Mouse (Mus musculus) embryonic facial prominence, embryonic 13.5 days (tissue): ENCODE measurements at regions not wholly inside any gene's neighbourhood (a gene's known extent, or its start where the extent isn't known, plus 50 kb on each side); places are given as distances from the start of the nearest gene placed in this dataset.

Experiments
- ATAC-seq: fragments of 200-750 bp; cut with Nextera tagmentation; 2 replicates; pipeline ENCODE4 v1.8.0; 2017; ENCODE audit warnings: low read depth; ENCODE audit not compliant: insufficient number of reproducible peaks, insufficient read depth, low FRiP score, low TSS enrichment
- H3K27ac ChIP-seq: fragments of 300-500 bp; sonication (generic); 2 replicates; pipeline ENCODE4 v1.5.1; 2015; ENCODE audit warnings: moderate library complexity, mild to moderate bottlenecking, inconsistent platforms
- H3K27me3 ChIP-seq: fragments of 300-500 bp; sonication (generic); 2 replicates; pipeline ENCODE4 v1.6.1; 2015; ENCODE audit warnings: mild to moderate bottlenecking, inconsistent platforms
- H3K36me3 ChIP-seq: fragments of 300-500 bp; sonication (generic); 2 replicates; pipeline ENCODE4 v1.6.1; 2015; ENCODE audit warnings: mild to moderate bottlenecking, inconsistent platforms
- H3K4me1 ChIP-seq: fragments of 300-500 bp; sonication (generic); 2 replicates; pipeline ENCODE4 v1.6.1; 2015; ENCODE audit warnings: inconsistent platforms
- H3K4me2 ChIP-seq: fragments of 300-500 bp; sonication (generic); 2 replicates; pipeline ENCODE4 v1.6.1; 2015; ENCODE audit warnings: moderate library complexity, mild to moderate bottlenecking, inconsistent platforms
- H3K4me3 ChIP-seq: fragments of 300-500 bp; sonication (generic); 2 replicates; pipeline ENCODE4 v1.5.1; 2015; ENCODE audit warnings: mild to moderate bottlenecking, inconsistent platforms
- H3K9ac ChIP-seq: fragments of 300-500 bp; sonication (generic); 2 replicates; pipeline ENCODE4 v1.6.1; 2015; ENCODE audit warnings: mild to moderate bottlenecking, inconsistent platforms
- H3K9me3 ChIP-seq: fragments of 300-500 bp; sonication (generic); 2 replicates; pipeline ENCODE4 v1.6.1; 2016; ENCODE audit warnings: inconsistent platforms
- WGBS: fragments of 180-500 bp; shearing (Covaris S2); methylation state at CpG from one replicate; pipeline ENCODE4 v1.1.7; 2015; ENCODE audit warnings: mixed read lengths; 5-methylcytosine and 5-hydroxymethylcytosine counted together

DNA sequence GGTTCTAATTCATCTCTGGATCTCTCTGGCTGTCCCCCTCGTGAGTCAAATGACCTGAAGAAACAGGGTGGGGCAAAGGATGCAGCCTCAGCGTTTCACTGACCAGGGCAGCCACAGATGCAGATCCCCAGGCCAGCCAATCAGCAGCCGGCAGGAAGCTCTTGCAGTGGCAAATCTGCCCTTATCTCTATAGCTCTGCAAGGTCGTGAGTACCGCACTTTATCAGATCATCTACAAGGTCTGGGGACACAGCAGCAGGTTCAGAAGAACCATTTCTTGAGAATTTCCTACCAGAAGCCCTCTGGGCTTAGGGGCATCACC, 232.9 kb downstream of the Bcl11b start:
- H3K9me3 ChIP-seq, result 0 out of 2 replicates have a peak, but pooled peaks cover 2% of the 10 kb centered on the region
- no peak overlapping the region for H3K4me3 ChIP-seq
- no peaks in the 10 kb centered on the region for H3K27me3 ChIP-seq
- peaks cover 12% of the 10 kb centered on the region; the same call in 1 of the 2 replicates for H3K4me1 ChIP-seq
- ATAC-seq, result no peak
- WGBS, result 30% methylated on average over 5 of the region's 5 CpGs
- no peak overlapping the region for H3K27ac ChIP-seq
- no peak overlapping the region for H3K9ac ChIP-seq
- no peaks in the 10 kb centered on the region for H3K36me3 ChIP-seq
- H3K4me2 ChIP-seq, result no peak overlapping the region

DNA sequence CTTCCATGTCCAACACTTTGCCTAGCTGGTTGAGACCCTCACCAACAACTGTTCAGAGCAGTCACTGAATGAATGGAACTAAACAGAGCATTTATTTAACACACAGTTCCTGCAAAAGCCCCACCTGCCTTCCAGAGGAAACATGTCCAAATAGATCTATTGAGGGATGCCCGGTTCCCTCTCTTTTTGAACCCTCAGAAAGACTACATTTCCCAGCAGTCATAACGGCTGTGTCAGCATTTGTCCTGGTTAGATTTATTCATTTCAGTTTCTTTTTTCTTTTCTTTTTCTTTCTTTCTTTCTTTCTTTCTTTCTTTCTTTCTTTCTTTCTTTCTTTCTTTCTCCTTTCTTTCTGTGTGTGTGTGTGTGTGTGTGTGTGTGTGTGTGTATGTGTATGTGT, 232.1 kb downstream of the Bcl11b start:
- no peak overlapping the region for H3K4me3 ChIP-seq
- H3K27me3 ChIP-seq, result no peaks in the 10 kb centered on the region
- no peak for ATAC-seq
- no peak overlapping the region for H3K4me2 ChIP-seq
- 63% methylated on average over 2 of the region's 2 CpGs for WGBS
- 0 out of 2 replicates have a peak, but pooled peaks cover 2% of the 10 kb centered on the region for H3K9me3 ChIP-seq
- no peak overlapping the region for H3K9ac ChIP-seq
- H3K4me1 ChIP-seq, result peaks cover 12% of the 10 kb centered on the region; the same call in 1 of the 2 replicates
- H3K27ac ChIP-seq, result no peak overlapping the region
- H3K36me3 ChIP-seq, result no peaks in the 10 kb centered on the region

DNA sequence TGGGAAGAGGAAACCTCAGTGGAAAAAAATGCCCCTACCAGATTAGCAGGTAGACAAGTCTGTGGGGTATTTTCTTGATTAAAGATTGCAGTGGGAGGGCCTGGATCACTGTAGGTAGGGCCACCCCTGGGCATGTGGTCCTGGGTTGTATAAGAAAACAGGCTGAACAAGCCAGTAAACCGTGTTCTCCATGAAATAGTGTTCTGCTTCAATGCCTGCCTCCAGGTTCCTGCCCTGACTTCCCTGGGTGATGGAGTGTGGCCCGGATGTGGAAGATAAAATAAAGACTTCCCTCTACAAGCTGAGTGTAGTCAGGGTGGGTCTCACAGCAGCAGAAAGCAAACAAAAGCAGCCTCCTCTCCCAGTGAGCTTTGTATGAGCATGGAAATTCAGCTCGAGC, 231.6 kb downstream of the Bcl11b start:
- no peak overlapping the region for H3K4me2 ChIP-seq
- 0 out of 2 replicates have a peak, but pooled peaks cover 2% of the 10 kb centered on the region for H3K9me3 ChIP-seq
- ATAC-seq, result no peak
- WGBS, result 64% methylated on average over 3 of the region's 3 CpGs
- H3K36me3 ChIP-seq, result no peaks in the 10 kb centered on the region
- no peak overlapping the region for H3K9ac ChIP-seq
- no peak overlapping the region for H3K27ac ChIP-seq
- H3K4me3 ChIP-seq, result no peak overlapping the region
- no peaks in the 10 kb centered on the region for H3K27me3 ChIP-seq
- H3K4me1 ChIP-seq, result peaks cover 12% of the 10 kb centered on the region; the same call in 1 of the 2 replicates

DNA sequence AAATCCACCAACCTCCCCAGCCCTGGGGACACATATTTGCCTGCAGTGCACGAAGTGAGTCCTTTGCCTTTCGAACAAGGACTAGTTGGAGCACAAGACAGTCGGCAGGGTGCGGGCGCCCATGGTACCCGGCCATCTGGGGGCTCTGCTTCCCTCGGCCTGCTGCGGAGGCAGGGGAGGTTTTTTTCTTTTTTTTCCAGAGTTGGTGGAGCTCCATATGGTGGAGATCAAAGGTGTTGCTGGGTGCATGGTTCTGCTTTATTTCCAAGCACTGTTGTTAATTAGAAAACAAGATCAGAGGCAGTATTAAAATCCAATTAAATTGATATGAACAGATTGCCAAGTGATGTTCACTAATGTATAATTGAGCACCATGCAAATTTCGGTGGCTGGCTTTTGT, 225.4 kb downstream of the Bcl11b start:
- WGBS, result 60% methylated on average over 9 of the region's 9 CpGs
- H3K36me3 ChIP-seq, result no peaks in the 10 kb centered on the region
- no peak for ATAC-seq
- H3K4me1 ChIP-seq, result peaks cover 4% of the 10 kb centered on the region; the same call in 1 of the 2 replicates
- H3K4me2 ChIP-seq, result no peak overlapping the region
- no peak overlapping the region for H3K9ac ChIP-seq
- H3K27me3 ChIP-seq, result no peaks in the 10 kb centered on the region
- H3K4me3 ChIP-seq, result no peak overlapping the region
- no peaks in the 10 kb centered on the region for H3K9me3 ChIP-seq
- H3K27ac ChIP-seq, result no peak overlapping the region

DNA sequence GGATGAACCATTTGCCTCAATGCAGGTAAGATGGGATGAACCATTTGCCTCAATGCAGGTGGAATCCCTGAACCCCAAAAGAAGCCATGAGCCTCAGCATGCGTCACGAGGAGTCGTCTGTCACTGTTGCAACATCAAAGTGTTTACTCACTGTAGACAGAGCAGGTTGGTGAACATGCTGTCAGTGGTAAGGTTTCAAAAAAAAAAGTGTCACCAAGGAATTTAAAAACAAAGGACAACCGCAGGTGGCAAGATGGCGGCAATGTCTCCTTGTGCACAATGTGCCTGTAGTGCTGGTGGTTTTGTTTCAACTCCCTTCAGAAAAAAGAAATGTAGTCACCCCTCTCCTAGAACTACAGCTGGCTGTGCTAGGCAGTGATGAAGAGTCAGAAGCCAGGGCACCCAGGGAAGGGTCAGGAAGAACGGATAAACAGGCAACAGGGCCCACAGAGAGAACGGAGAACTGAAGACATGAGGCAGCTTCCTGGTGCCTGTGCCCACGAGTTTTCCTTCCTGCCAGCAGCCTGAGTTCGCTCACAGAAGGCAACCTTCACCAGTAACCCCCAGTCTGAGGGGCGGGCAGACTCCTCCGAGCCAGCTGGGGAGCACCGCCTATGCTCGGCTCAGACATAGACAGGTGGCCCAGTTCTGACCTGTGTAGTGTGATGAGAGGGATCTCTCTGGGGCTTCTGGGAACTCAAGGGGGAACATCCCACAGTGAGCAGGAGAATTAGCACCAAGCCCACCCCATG, 223.9 kb downstream of the Bcl11b start:
- H3K9ac ChIP-seq, result no peak overlapping the region
- no peaks in the 10 kb centered on the region for H3K9me3 ChIP-seq
- H3K4me1 ChIP-seq, result peaks cover 10% of the 10 kb centered on the region; the same call in 1 of the 2 replicates
- ATAC-seq, result no peak
- H3K4me3 ChIP-seq, result no peak overlapping the region
- no peaks in the 10 kb centered on the region for H3K27me3 ChIP-seq
- 87% methylated on average over 13 of the region's 13 CpGs for WGBS
- no peak overlapping the region for H3K27ac ChIP-seq
- H3K4me2 ChIP-seq, result no peak overlapping the region
- H3K36me3 ChIP-seq, result no peaks in the 10 kb centered on the region

DNA sequence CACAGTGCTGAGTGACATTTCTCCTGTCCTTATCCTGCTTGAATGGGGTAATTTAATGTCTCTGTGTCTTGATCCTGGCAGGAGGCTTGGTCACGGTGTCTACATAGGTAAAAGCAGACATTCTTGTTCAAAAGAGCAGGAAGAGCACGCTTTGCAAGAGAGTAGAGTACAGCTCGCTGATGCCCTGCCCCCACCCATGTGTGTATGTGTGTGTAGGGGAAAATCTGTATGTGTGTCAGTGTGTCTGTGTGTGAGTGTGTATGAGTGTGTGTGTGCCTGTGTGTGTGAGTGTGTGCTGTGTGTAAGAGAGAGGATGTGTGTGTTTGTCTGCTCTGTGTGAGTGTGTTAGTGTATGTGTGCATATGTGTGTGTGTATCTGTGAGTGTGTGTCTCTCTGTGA, 221.3 kb downstream of the Bcl11b start:
- Histone ChIP-seq H3K9ac (no peak overlapping the region), H3K4me3 (no peak overlapping the region), H3K4me2 (no peak overlapping the region), H3K9me3 (no peaks in the 10 kb centered on the region), H3K4me1 (peaks cover 10% of the 10 kb centered on the region; the same call in 1 of the 2 replicates), H3K36me3 (no peaks in the 10 kb centered on the region), H3K27me3 (no peaks in the 10 kb centered on the region), H3K27ac (no peak overlapping the region)
- 45% methylated on average over 3 of the region's 3 CpGs for WGBS
- ATAC-seq, result no peak

DNA sequence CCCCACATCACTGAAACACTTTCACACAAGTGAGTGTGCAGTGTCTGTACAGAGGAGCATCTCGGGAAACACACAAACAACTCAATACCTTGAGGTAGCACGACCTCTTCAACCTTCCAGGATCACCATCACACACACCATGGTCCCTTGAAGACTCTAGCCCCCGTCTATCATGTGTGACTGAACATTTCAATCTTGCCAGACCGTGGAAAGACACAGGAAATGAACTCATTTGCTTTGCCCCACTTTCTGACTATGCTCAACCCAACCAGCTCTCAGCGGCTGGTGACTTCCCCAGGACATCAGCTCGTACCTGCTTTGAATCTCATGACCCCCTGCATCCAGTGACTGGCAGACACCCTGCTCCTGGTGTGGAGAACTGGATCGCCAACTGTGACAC, 219.6 kb downstream of the Bcl11b start:
- Histone ChIP-seq H3K27me3 (no peaks in the 10 kb centered on the region), H3K4me1 (peaks cover 10% of the 10 kb centered on the region; the same call in 1 of the 2 replicates), H3K9ac (no peak overlapping the region), H3K4me3 (no peak overlapping the region), H3K9me3 (no peaks in the 10 kb centered on the region), H3K36me3 (no peaks in the 10 kb centered on the region), H3K4me2 (no peak overlapping the region), H3K27ac (no peak overlapping the region)
- no peak for ATAC-seq
- 73% methylated on average over 7 of the region's 7 CpGs for WGBS

DNA sequence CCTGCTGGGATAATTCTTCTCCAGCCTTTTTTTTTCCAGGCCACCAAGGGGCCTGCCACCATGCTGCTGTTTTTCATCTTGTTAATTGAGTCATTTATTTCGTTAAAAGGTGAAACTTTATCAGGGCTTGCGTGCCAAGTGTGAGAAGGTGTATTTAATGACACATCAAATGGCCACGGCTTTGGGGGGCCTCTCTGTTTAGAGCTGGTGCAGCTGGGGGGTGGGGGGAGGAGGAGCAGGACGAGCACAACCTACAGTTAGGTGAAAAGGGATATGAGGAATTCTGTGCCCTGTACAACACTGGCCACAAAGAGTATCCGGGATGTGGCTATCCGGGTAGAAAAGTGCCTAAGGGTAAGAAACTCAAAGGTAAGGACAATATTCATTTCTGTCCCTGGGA, 213.6 kb downstream of the Bcl11b start:
- Histone ChIP-seq H3K4me2 (no peak overlapping the region), H3K9ac (no peak overlapping the region), H3K4me1 (no peaks in the 10 kb centered on the region), H3K27me3 (no peaks in the 10 kb centered on the region), H3K27ac (no peak overlapping the region), H3K9me3 (no peaks in the 10 kb centered on the region), H3K4me3 (no peak overlapping the region), H3K36me3 (no peaks in the 10 kb centered on the region)
- WGBS, result 37% methylated on average over 6 of the region's 6 CpGs
- no peak for ATAC-seq

DNA sequence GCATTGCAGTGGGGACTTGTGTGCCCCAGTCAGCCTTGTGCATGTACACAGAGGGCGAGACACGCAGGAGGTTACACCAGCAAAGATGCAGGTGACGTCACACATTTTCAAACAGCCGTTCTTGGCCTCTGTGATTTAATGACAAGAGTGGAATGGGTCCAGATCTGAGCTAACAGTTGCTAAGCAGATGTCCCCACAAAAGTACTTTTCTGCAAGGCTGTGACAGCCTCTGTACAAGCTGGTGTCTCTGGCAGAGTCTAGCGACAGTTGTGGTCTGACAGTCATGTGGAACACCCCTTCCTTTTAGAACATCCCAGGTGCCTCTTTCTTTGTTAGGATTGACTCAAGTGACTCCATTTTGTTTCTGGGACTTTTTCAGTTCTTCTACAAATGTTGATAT, 203.1 kb downstream of the Bcl11b start:
- no peaks in the 10 kb centered on the region for H3K9me3 ChIP-seq
- WGBS, result 87% methylated on average over 5 of the region's 5 CpGs
- H3K9ac ChIP-seq, result no peak overlapping the region
- no peak overlapping the region for H3K4me3 ChIP-seq
- peaks cover 24% of the 10 kb centered on the region for H3K4me1 ChIP-seq
- no peaks in the 10 kb centered on the region for H3K27me3 ChIP-seq
- H3K36me3 ChIP-seq, result no peaks in the 10 kb centered on the region
- H3K27ac ChIP-seq, result no peak overlapping the region
- no peak overlapping the region for H3K4me2 ChIP-seq
- no peak for ATAC-seq

DNA sequence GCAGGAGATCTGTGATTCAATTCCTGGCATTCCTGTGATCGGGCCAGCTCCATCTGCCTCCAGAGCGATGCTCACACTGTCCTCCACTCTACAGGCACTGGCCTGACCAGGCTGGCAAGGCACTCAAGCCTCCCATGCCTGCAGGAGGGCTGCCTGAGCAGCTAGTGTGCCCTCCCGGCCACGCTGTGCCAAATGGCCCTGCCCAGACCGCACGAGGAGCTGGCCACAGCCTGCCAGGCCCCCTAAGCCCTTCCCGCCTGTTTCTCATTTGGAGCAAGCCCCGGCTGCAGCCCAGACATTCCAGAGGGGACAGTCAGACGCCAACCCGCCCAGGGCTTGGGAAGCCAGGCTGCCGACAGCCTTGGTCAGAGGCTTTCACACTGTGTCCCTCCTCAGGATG, 195.8 kb downstream of the Bcl11b start:
- Histone ChIP-seq H3K27me3 (no peaks in the 10 kb centered on the region; the same call in 1 of the 2 replicates), H3K4me2 (peak overlapping the region; percentile 29), H3K4me1 (peaks cover 29% of the 10 kb centered on the region), H3K36me3 (no peaks in the 10 kb centered on the region), H3K27ac (peak overlapping the region; percentile 0; the same call in 1 of the 2 replicates), H3K9me3 (no peaks in the 10 kb centered on the region), H3K9ac (0 out of 2 replicates have a peak overlapping the region, but pooled peaks have one; percentile 28), H3K4me3 (no peak overlapping the region)
- no peak for ATAC-seq
- 5% methylated on average over 11 of the region's 11 CpGs for WGBS

DNA sequence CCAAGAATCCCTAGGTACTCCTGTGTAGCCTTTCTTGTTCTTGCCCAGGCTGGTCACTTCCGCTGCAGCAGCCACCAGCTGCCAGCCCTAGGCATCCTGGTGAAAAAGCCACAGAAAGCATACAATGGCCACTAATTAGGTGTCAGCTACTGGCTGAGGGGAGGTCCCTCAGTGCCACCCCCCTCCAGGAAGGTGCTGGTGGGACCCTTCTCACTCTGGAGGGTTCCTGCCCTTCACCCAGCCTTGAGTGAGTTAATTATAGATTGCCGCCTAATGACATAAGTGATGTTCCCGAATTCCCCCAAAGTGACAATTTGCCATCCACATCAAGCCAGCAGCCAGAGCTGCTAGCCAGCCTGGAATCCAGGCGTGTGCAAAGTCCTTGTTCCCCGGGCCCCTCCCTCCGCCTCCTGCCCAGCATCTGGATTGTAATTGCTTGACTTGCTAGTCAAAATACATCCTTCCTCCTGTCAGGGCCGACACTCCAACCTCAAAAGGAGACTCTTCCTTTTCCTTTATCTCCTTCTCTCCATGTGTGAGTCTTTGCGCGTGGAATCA, 195.2 kb downstream of the Bcl11b start:
- H3K36me3 ChIP-seq, result no peaks in the 10 kb centered on the region
- 0 out of 2 replicates have a peak overlapping the region, but pooled peaks have one; percentile 28 for H3K9ac ChIP-seq
- H3K9me3 ChIP-seq, result no peaks in the 10 kb centered on the region
- H3K4me3 ChIP-seq, result no peak overlapping the region
- no peak overlapping the region for H3K27ac ChIP-seq
- H3K4me2 ChIP-seq, result peak overlapping the region; percentile 29; the same call in 1 of the 2 replicates
- WGBS, result 26% methylated on average over 9 of the region's 9 CpGs
- H3K27me3 ChIP-seq, result no peaks in the 10 kb centered on the region; the same call in 1 of the 2 replicates
- no peak for ATAC-seq
- peaks cover 34% of the 10 kb centered on the region for H3K4me1 ChIP-seq

DNA sequence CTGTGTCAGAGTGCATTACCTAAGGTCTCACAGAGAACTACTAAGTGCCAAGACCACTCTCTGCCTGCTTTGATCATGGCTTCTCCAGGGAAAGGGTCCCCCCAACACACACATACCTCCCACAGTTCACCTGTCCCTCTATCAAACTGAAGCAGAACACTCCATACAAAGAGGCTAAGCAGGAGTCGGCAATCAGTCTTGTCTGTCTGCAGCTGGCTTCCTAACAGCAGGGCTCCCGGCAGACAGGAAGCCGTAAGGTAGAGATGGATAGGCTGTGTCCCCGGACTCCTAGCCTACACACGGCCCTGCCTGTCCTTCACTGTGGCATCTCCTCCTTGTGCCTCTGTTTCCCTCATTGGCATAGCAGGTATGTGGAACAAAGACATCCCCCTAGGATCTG, 192.2 kb downstream of the Bcl11b start:
- Histone ChIP-seq H3K9me3 (no peaks in the 10 kb centered on the region), H3K27me3 (no peaks in the 10 kb centered on the region; the same call in 1 of the 2 replicates), H3K27ac (no peak overlapping the region), H3K4me3 (no peak overlapping the region), H3K4me2 (no peak overlapping the region), H3K36me3 (no peaks in the 10 kb centered on the region), H3K4me1 (peaks cover 36% of the 10 kb centered on the region), H3K9ac (no peak overlapping the region)
- ATAC-seq, result no peak
- WGBS, result 36% methylated on average over 5 of the region's 5 CpGs
